Mouse (Mus musculus) brain, embryonic 14.5 days (tissue): ENCODE measurements at regions not wholly inside any gene's neighbourhood (a gene's known extent, or its start where the extent isn't known, plus 50 kb on each side); places are given as distances from the start of the nearest gene placed in this dataset.

Experiments
- CTCF ChIP-seq: fragments of 200-500 bp; IDR thresholded peaks from 2 replicates; pipeline ENCODE4 v1.5.1; 2012; ENCODE audit warnings: inconsistent platforms, mild to moderate bottlenecking, moderate library complexity, borderline replicate concordance; ENCODE audit not compliant: insufficient read depth, insufficient read length; ENCODE audit errors: extremely low read depth
- POLR2A ChIP-seq: fragments of 200-500 bp; IDR thresholded peaks from 2 replicates; pipeline ENCODE4 v1.6.1; 2012; ENCODE audit warnings: mild to moderate bottlenecking, inconsistent platforms, borderline replicate concordance; ENCODE audit not compliant: poor library complexity, insufficient read depth, insufficient read length, severe bottlenecking; ENCODE audit errors: extremely low read depth

DNA sequence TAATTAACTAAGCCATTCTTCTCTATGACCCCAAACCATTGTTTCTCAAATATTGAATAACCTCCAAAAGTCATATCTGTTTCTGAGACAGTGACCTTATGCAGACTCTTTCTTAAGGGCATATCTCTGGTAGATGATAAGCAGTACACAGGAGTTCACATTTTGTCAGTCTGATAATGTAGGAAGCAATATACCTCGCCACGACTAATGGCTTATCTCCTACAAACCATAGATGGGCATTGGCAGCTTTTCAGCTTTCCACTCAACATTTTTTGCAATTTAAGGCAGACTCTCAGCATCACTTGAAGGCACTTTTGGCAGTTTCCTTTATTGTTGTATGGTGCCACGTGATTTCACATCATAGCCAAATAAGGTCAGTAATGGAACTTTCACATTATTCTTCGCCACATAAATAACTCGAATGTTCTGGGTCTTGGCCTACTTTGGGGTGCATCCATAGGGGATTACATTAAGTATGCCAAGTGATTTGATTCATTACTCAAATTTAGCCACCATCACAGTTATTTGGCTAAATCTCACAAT, 232.7 kb upstream of the Dpyd start:
- TF ChIP-seq CTCF (no peak), POLR2A (no peak)
